Mouse (Mus musculus): ENCODE results near the gene Vamp5.

Gene Vamp5

DNA sequence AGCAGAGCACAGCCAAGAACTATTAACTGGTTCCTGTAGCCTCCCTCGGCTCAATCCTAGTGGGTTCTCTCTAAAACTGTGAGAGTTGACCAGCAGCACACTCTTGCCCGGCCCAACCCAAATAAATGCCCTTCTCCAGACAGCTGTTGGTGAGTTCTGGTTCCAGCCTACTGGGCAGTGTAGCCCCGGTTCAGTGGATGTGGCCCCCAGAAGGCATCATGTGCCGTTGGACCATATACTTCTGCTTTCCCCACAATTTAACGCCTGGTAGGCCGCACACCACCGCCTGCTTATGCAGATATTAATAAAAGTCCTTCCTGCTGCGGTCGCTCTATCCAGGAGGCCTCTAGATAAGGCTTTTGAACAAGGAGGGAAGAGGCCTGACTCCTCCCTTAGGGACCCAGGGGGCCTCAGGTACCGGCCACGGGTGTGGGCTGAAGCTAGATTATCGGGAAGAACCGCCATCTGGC lies 9.2 kb upstream of the Vamp5 start:
- DNase-seq = no peak

DNA sequence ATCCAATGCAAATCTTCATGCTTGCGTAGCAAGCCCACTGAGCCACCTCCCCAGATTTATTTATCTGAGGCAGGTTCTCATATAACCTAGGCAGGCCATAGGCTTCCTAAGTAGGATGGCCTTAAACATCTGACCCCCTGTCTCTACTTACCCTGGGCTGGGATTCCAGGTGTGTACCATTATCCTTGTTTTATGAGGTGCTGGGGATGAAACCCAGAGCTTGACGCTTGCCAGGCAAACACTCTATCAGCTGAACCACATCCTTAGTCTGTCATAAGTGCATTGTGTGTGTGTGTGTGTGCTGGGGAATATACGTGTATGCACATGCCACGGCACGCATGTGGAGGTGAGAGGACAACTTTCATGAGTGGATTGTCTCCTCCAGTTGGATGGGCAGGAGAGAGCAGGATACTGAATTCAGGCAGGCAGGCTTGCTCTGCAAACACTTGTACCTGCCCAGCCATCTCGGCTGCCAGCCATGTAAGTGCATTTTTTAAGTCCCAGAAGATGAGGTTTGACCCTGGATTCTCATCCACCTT lies 8.6 kb upstream of the Vamp5 start:
- DNase-seq = no peak

DNA sequence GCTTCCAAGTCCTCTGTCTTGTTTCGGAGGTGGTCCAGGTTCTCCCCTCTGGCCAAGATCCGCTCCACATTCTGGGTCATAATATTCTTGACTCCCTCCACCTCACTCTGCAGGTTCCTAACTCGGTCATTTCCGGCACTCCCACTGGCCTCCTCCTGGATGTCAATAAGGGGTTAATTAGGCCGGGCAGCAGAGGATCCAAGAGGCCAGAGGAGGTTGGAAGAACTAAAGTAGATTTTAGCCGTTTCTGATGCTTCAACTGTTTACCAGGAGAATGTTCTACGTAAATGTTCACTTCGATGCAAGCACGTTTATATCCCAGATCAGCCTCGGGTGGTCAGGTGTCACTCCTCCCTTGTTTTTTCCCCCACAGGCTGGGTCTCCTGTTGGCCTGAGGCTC lies 8.0 kb upstream of the Vamp5 start:
- no peak for DNase-seq

DNA sequence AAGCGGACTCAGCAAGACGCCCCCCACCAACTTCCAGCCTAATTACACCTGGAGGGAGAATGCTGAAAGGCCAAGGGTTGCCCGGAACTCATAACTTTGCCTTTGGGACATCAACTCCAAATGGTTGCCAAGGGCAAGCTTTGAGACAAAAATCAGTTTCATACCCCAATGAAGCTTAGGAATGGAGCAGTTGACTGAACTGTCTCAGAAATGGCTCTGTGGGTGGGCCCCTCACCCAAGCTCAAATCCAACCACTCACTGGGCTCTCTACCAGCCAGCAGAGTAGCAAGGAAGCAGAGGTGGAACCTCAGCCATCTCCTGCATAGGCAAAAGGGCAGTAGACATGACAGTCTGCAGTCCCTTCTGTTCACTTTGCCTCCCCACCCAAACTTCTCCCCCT lies 7.5 kb upstream of the Vamp5 start:
- no peak for DNase-seq

DNA sequence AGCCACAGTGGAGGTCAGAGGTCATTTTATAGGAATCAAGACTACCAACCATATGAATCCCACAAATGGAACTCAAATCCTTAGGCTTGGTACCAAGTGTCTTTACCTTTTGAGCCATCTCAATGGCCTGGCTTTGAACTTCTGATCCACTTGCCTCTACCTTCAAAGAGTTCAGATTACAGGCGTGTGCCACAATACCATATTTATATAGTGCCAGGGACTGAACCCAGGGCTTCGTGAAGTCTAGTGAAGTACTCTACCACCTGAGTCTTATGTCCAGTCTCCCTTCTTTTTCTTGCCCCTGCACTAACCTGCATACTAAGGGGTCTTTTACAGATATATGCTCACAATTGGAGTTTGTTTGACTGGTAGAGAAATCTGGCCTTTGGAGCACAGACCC lies 6.3 kb upstream of the Vamp5 start:
- no peak for DNase-seq

DNA sequence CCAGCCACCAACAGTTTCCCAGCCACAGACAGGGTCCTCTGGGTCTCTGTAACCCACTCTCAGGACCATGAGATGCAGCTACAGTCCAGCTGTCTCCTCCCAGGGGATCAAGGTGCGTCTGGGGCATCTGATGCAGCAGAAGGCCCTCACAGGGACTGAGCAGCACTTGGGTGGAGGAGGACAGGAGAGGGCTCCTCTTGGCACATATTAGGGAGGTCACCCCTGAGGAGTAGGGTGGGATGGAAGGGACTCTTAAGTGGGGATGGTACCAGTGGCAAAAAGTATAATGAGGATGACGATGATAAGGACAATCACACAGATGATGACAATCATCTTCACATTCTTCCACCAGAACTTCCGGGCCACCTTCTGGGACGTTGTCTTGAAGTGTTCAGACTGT lies 5.0 kb upstream of the Vamp5 start:
- no peak for DNase-seq

DNA sequence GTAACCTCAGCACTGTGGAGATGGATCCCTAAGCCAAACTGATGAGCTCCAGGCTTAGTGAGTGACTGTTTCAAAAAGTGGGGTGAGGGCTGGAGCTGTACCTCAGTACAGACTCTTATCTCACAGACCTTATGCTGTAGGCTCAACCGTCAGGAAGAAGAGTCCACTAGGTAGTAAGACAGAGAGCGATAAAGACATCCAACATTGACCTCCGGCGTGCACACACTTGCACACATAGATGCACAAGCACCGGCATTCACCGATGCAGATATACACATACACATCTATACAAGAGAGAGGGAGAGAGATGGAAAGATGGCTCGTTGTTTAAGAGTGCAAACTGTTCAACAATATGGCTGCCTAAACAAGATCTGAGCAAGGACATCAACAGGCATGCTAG lies 3.7 kb upstream of the Vamp5 start:
- no peak for DNase-seq

DNA sequence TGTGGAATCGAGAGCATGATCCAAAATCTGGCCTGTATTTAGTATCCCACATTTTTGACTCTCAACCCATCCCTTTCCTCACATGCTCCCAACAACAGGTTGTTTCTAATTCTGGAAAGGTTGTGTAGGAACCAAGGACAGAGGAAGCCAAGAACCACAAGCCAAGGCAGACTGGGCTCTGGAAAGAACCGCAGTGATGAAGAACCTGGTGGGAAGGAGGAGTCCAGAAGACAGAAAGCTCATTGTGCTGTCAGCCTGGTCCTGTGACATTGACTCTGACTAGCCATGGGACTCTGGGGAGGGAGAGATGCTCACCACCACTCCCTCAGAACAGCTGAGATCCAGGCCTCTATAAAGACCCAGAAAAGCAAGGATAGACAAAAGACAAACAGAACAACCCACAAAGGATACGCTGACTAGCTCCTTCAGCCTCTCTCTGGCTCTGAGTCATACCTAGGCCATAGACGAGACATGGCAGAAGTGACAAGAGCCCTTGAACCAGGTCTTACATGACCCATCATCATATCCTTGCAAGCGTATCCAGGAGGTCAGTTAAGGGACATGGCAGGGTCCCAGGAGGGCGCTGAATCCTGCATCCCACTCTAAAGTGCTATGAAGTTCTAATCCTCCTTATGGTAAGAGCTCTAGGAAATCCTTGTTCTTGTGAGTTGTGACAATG lies 3.0 kb upstream of the Vamp5 start:
- DNase-seq = no peak

DNA sequence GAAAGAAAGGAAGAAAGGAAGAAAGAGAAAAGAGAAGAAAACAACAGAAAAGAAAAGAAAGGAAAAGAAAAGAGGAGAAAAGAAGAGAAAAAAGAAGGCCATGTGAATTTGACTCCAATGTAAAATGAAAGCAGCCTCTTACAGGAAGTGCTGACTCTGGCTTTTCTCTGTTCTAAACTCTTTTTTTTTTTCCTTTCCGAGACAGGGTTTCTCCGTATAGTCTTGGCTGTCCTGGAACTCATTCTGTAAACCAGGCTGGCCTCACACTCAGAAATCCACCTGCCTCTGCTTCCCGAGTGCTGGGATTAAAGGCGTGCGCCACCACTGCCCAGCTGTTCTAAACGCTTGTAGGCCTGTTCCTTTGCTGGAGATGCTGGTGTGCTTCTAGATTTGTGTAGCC lies 2.2 kb upstream of the Vamp5 start:
- DNase-seq = no peak

DNA sequence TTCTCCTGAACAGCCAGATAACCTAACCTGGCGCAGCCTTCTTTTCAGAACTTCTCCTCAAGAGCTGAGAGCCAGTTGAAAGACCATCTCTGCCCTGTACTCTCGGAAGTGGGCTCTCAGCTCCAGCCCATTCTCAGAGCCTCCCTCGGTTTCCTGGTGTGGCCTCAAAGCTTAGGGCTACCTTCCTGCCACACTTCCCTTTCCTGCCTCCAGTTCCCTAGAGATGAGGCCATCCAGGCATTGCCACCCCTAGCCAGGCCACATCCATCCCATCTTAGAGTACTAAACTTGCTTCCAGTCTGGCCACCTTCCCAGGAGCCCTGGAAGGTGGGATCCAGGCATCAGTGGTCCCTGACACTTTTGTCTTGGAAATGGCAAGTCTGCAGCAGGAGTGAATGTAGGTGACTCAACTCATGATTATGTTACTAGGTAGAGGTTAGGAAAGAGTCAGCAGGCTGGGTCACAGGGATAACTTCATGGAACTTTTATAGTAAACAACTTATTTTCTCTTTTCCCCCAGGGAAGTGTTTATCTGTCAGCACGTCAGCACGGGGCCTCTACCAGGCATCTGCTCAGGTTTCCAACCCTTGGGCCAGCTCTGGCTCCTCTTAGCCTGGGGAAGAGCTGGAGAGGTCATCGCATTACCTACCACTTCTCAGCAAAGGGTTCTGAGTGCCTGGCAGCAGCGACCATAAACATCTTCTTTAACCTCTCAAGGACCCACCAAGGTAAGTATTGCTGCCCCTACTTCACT lies 714 bp downstream of the Vamp5 start:
- no peak for DNase-seq

DNA sequence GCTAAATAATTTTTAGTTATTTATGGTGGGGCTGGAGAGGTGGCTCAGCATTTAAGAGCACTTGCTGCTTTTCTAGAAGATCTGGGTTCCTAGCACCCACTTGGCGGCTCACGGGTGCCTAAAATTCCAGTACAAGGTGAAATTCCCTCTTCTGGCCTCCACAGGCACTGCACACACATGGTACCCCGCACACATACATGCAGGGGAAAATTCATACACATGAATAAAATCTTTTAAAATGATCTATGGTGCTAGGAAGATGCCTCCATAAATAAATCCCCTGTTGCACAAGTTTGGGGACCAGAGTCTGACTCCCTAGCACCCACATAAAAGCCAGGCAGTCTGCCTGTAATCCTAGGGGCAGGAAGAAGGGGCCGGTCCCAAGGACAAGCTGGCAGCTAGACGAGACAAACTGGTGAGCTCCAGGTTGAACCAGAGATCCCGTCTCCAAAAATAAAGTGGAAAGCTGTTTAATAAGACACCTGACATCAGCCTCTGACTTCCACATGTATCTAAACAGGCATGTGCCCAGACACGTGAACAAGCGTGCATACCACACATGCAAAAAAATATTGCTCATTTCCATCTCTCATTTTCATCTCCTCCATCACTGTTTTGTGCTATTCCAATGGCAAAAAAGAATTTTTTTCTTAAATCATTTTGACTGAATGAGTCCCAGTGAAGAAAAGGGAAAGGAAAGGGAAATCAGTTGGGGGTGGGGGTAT lies 1.6 kb downstream of the Vamp5 start:
- DNase-seq = no peak

DNA sequence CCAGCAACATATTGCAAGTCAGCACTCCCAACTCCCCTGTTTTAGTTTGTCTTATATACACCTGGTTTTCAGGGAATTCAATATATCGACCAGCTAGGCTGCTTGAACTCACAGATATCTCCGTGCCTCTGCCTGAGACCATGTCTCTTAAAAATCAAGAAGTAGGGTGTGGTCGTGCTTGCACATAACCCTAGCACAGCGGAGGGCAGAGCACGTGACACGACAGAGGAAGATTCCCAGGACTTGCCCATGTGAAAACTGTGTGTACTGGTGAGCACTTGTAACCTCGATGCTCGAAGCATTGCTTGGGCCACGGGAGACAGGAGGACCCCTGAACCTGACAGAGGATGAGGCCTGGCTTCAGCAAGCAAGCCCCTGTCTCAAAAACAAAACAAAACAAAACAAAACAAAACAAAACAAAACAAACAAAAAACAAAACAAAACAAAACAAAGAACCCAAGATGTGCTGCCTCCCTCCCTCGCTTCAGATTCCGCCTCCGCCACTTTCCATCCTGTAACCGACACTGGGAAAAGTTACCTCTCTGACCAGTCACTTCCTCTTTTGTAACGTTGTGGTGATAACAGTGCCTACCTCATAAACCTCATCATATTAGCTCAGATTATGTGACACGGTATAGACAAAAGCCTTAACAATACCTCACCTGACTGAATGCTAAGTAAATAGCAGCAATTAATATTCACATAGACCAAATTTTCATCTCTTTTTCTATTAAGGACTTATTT lies 5.3 kb downstream of the Vamp5 start:
- no peak for DNase-seq

DNA sequence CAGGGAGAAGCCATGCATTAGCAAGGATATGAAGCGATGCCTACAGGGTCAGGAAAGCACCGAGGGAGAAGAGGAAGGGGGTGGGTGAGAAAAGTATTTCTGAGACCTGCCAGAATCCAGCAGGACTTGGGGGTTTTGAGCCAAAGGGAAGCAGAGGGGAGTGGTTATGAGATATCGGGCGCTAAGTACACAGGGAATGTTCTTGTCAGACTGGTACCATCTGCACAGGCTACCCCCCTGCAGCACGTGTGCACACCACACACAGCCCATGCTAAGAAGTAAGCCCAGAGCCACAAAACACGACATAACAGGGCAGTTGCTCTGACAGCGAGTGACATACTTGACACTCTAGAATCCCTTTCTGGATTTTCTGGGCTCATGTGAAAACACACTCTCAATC lies 6.1 kb downstream of the Vamp5 start:
- DNase-seq = no peak

DNA sequence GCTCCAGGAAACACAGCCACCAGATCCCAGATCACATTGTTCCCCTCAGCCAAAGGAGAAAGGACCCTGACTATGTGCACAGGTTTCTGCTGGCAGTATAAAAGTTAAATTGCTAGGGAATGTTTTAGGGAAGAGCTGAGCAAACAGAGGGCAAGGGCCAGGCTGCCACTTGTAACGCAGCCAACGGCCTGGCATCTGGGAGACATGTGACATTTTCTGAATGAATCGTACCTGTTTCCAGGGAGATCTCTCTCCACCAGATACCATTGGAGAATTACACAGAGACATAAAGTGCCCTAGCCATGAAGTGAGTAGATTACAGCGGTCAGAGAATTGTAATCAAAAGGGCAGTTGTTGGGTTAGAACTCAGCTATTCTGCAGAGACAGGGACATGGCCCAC lies 7.1 kb downstream of the Vamp5 start:
- DNase-seq = no peak

DNA sequence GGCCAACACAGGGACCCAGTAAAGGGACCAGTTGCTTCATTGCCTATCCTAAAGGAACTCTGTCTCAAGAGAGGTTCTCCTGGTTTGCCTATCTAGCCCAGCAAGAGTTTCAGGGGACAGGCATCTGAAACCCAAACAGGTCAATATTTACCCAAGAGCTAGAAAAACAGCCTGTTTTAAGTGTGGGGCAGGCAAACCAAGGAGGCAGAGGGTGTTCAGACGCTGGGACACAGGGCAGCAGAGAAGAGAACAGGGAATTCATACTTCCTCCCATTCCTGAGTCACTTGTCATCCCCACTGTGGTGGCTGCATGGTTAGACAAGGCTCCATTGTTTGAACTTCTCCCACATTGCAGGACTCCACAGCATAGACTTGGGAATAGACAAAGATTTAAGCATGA lies 8.7 kb downstream of the Vamp5 start:
- DNase-seq = no peak

DNA sequence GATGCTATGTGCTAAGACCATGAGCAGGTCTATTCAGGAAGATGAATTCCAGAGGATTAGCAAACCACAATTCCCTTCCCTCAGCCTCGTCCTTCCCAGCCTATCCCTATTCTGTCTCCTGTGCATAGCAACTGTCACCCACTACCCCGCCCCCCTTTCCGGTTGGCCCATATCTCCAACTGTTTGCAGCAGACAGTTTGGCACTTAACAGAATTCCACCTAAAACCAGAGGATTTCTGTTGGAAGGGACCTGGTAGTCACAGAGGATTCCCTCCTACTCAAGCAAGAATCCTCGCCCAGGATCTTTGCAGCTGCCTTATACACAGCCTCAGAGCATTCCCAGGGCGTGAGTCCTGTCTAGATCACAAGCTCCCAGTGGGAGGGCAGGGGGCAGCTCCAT lies 9.1 kb downstream of the Vamp5 start:
- DNase-seq = peak; percentile 76

DNA sequence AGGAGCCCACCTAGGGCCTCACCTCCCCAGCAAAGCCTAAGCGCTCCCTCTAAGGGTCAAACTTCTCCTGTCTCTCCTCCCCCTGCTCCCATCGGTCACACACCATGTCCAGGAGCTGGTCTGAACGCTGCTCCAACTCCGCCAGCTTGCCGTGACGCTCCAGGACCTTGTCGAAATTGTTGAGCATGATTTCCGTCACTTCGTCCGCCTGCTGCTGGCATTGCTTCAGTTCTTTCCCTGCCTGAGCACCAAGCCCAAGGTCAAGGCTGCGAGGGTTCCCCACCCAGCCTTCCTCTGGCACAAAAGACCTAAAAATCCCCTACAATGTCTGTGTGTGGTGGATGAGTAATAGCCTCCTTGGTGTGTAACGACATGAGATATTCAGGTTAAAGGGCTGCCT lies 10.2 kb downstream of the Vamp5 start:
- peak; percentile 34 for DNase-seq

DNA sequence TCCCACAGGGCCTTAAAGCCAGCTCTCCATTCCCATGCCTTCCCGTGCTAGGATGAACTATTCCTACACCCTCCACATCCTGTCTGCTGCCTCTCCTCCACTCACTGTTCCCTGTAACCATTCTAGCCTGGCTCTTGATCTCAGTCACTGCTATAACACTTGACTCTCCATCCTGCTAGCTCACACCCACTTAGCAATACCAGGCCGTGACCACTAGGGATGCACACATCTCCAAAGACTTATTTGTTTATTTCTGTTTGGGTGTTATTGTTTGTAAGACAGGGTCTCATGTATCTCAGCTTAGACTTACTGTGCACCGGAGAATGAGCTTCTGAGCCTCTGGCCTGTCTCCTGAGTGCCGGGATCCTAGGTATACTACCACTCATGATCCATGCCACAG lies 10.7 kb downstream of the Vamp5 start:
- no peak for DNase-seq

DNA sequence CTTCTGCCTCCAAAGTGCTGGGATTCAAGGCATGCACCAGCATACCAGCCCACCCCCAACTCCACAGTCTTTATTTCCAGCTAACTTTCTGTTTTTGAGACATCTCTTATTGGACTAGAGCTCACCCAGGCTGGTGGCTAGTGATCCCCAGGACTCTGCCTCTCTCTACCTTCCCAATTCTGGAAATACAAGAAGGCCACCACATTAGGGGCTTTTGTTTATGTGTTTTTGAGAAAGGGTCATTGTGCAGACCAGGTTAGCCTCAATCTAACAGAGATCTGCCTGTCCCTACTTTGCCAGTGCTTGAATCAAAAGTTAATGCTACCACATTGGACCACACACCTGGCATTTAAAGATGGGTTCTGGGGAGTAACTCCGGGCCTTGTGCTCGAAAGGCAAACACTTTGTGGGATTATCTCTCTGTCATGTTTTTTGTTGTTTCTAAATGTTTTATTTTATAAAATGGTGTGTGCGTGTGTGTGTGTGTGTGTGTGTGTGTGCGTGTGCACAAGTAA lies 12.8 kb downstream of the Vamp5 start:
- DNase-seq = no peak

DNA sequence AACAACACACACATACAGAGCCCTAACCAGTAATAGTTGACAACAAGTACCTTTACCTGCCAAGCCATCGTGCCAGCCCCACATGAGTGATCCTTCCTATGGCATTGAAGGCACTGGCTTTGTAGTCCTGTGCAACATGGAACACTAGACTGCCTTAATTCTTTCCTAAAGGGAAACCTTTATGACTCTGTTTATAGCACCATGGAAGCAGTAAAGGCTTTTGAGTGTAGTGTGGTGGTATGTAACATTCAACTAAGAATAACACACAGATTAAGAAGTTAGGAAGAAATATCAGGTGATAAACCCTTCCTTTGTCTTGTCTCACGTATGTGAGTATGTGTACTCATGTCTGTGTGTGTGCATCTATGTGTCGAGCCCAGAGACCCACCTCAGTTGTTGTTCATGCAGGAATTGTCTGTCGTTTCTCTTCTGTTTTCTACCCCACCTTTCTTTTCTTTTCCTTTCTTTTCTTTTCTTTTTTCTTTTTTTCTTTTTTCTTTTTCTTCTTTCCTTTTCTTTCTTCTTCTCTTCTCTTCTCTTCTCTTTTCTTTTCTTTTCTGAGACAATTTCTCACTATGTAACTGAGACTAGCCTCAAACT lies 13.3 kb downstream of the Vamp5 start, which contains the start of gene Rnf181:
Gene Rnf181, minus strand, starts transcription at position 113 of the 600 bp plus-strand sequence.
- no peak for DNase-seq

DNA sequence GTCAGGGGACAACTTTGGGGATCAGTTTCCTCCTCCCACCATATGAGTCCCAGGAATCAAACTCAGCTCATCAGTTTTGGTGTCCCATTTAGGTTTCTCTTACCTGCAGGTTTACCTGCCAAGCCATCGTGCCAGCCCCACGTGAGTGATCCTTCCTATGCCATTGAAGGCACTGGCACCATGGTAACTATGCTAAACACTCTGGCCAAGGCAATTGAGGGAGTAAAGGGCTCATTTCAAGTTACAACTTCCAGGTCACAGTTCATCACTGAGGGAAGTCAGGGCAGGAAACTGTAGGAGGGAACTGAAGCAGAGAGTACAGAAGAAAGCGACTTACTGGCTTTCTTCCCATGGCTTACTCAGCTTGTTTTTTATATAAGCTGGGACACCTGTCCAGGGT lies 14.0 kb downstream of the Vamp5 start:
- DNase-seq = no peak

DNA sequence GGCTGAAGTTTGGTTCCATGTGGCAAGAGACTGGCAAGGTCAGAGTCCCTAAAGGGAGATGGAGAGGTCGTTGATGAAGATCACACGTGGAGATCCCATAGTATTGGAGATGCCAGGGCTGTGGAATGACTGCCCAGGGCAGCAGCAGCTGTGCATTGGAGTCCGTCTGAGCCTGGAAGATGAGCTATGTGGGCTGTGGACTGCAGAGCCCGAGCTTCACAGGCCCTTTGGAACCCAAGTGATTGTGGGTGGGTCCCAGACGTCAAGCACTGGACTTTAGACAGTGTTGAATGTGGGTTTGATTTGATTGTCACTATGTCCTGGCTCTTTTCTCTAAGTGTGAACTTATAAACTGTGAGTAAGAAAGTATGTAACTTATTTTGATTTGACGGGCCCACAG lies 15.3 kb downstream of the Vamp5 start:
- no peak for DNase-seq
